Mouse (Mus musculus): Measurements from ENCODE around the gene Gm20662. TPM values are rescaled to one million over a fixed set of nuclear protein-coding genes. Genes with fewer than 3 reads are reported as not detected.

Gm20662 gene
- polyA plus RNA-seq, 1 experiment from 2014 or later = 0.71 TPM

DNA sequence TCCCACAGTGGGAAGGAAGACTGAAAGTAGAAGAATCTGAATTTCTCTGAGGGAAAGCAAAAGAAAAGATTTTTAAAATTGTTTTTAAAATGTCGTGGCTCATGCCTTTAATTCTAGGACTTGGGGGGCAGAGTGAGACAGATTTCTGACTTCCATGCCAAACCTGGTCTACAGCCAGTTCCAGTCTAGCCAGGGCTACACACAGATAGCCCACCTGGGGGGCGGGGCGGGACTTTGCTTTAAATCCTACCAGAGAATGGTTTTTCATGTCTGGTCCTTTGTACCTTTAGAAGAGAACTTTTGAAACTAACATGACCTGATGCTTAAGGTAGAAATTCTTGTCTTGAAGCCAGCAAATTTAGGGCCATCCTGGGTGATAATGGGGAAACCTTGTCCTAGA, 27.1 kb downstream of the Gm20662 start:
- WGBS = 89% methylated on average over 3 of the region's 3 CpGs
- no peak overlapping the region for H3K9ac ChIP-seq
- ATAC-seq (ENCODE audit: extremely low read depth, insufficient number of reproducible peaks, low FRiP score, low TSS enrichment) = no peak
- H3K4me3 ChIP-seq = no peak overlapping the region
- H3K9me3 ChIP-seq = peaks cover 5% of the 10 kb centered on the region; the same call in 1 of the 2 replicates
- H3K27ac ChIP-seq (replicated peaks) = no peak overlapping the region
- no peaks in the 10 kb centered on the region for H3K27me3 ChIP-seq (replicated peaks)
- no peak overlapping the region for H3K4me2 ChIP-seq
- H3K36me3 ChIP-seq = peaks cover 46% of the 10 kb centered on the region
- H3K4me1 ChIP-seq = peaks cover 26% of the 10 kb centered on the region

DNA sequence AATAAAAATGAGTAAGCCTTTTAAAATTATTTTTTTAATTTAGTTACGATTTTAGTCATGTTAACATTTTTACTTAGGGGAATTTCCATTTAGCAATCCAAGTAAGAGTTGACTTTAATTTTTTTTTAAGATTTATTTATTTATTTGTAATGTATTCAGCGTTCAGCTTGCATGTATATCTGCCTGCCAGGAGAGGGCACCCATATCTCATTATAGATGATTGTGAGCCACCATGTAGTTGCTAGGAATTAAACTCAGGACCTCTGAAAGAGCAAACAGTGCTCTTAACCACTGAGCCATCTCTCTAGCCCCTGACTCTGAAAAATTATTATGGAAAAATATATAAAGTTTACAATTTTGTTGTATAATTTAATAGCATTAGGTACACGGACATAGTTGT, 30.4 kb downstream of the Gm20662 start:
- Histone ChIP-seq H3K4me3 (no peak overlapping the region), H3K27me3 (replicated peaks) (no peaks in the 10 kb centered on the region), H3K36me3 (peaks cover 58% of the 10 kb centered on the region), H3K4me2 (no peak overlapping the region), H3K4me1 (peaks cover 7% of the 10 kb centered on the region), H3K9ac (no peak overlapping the region), H3K9me3 (peaks cover 5% of the 10 kb centered on the region; the same call in 1 of the 2 replicates), H3K27ac (replicated peaks) (no peak overlapping the region)
- ATAC-seq (ENCODE audit: extremely low read depth, insufficient number of reproducible peaks, low FRiP score, low TSS enrichment) = no peak
- 88% methylated on average over 3 of the region's 3 CpGs for WGBS

DNA sequence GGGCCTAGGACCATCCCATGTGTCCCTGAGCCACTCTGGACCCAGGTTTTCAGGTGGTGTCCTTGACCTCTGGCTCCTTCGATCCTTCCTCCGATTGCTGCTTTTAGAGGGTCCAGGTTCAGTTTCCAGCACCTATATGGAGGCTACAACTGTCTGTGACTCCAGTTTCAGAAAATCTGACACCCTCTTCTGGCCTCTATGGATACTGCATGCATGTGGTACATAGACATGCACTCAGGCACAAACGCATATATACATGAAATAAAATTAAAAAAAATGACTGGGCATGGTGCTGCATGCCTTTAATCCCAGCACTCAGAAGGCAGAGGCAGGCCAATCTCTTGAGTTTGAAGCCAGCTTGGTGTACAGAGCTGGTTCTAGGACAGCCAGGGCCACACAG, 31.7 kb downstream of the Gm20662 start:
- H3K9ac ChIP-seq = no peak overlapping the region
- no peaks in the 10 kb centered on the region for H3K27me3 ChIP-seq (replicated peaks)
- H3K4me3 ChIP-seq = no peak overlapping the region
- no peak overlapping the region for H3K27ac ChIP-seq (replicated peaks)
- WGBS = 96% methylated on average over 3 of the region's 3 CpGs
- H3K36me3 ChIP-seq = peaks cover 70% of the 10 kb centered on the region
- H3K4me2 ChIP-seq = no peak overlapping the region
- no peak for ATAC-seq (ENCODE audit: extremely low read depth, insufficient number of reproducible peaks, low FRiP score, low TSS enrichment)
- peaks cover 5% of the 10 kb centered on the region; the same call in 1 of the 2 replicates for H3K9me3 ChIP-seq
- H3K4me1 ChIP-seq = no peaks in the 10 kb centered on the region

DNA sequence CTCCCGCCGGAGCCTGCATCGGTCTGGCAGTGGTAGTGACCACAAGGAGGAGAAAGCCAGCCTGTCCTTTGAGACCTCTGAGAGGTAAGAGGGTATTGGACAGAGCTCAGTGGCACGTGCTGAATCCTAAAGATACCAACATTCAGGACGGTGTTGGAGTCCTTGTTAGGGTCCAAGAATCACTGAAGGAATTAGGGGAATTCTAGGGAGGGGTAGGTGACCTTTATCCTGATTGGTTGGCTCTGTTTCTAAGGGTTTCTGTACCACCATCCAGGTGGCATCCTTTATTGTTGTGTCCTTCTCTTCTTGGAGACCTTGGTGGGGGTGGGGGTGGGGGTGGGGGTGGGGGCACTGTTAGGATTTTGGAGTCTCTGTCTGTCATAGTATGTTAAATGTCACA, 36.0 kb downstream of the Gm20662 start:
- no peaks in the 10 kb centered on the region for H3K27me3 ChIP-seq (replicated peaks)
- H3K9ac ChIP-seq = no peak overlapping the region
- WGBS = 86% methylated on average over 5 of the region's 5 CpGs
- no peak overlapping the region for H3K27ac ChIP-seq (replicated peaks)
- no peaks in the 10 kb centered on the region for H3K4me1 ChIP-seq
- H3K4me3 ChIP-seq = no peak overlapping the region
- no peak for ATAC-seq (ENCODE audit: extremely low read depth, insufficient number of reproducible peaks, low FRiP score, low TSS enrichment)
- peaks cover 63% of the 10 kb centered on the region for H3K36me3 ChIP-seq
- H3K9me3 ChIP-seq = peaks cover 4% of the 10 kb centered on the region; the same call in 1 of the 2 replicates
- no peak overlapping the region for H3K4me2 ChIP-seq

DNA sequence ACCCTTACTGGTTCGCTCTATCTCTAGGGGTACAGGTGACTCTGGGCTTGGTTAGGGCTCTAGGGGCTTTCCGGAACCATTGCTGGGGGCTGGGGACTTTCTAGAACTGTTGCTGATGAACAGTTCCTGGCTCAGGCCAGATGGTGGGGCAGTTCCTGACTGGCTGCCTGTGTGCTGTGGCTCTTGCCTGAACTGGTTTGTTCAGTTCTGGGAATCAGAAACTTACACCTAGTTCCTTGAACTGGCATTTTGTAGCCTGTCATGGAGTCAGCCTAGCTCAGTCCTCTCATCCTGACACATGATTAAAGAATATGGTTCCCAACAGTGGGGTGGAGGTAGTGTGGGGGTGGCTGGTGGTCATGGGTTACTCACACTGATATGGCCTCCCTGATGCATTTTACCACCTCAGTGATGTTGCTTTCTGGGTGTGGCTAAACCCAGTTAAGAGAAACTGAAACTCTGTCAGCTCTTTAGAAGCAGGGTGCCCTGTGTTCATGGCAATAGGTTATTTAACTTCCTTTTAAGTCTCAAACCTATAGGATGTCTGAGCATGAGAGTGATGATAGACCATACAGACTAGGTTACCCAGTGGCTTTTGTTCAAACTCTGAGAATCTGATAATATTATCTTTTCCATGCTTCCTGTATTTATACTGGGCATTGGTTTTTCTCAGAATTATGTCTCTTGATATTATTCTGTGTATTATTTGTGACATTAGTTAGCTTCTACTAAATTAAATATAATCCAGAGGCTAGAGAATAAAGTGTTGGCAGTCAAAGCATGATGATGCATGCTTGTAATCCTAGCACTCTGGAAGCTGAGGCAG, 39.4 kb downstream of the Gm20662 start:
- H3K27me3 ChIP-seq (replicated peaks) = no peaks in the 10 kb centered on the region
- peaks cover 71% of the 10 kb centered on the region for H3K36me3 ChIP-seq
- H3K4me3 ChIP-seq = no peak overlapping the region
- no peak overlapping the region for H3K9ac ChIP-seq
- H3K27ac ChIP-seq (replicated peaks) = no peak overlapping the region
- ATAC-seq (ENCODE audit: extremely low read depth, insufficient number of reproducible peaks, low FRiP score, low TSS enrichment) = no peak
- no peaks in the 10 kb centered on the region for H3K4me1 ChIP-seq
- no peaks in the 10 kb centered on the region for H3K9me3 ChIP-seq
- WGBS = 96% methylated on average over 2 of the region's 2 CpGs
- no peak overlapping the region for H3K4me2 ChIP-seq

DNA sequence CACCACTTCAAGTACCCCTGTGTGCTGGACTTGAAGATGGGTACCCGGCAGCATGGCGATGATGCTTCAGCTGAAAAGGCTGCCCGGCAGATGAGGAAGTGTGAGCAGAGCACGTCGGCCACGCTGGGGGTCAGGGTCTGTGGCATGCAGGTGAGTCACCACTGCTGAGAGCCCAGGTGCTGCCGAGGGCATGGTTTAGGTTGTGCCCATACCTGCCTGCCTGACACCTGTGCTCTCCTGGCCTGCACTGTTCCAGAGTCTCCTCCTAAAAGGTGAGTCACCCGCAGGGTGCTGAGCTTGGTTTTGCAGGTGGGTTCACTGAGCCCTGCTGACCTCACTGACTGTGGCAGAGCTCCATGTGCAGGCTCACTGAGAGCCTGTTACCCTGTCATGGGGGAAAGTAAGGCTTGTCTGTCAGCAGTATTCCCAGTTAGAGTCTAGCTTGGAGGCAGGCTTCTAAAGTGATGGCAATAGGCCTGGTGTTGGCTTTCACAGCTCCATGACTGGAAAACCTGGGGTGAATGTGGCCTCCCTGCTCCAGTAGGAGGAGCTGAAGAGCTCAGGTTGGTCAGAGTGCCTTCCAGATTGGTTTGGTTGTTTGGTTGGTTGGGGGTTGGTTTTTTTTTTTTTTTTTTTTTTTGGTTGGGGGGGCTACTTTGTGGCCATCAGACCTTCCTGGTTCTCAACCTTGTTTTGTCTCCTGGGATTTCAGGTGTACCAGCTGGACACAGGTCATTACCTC, 48.8 kb downstream of the Gm20662 start:
- H3K4me2 ChIP-seq = no peak overlapping the region
- H3K4me1 ChIP-seq = peaks cover 24% of the 10 kb centered on the region
- H3K9ac ChIP-seq = no peak overlapping the region
- ATAC-seq (ENCODE audit: extremely low read depth, insufficient number of reproducible peaks, low FRiP score, low TSS enrichment) = no peak
- no peaks in the 10 kb centered on the region for H3K27me3 ChIP-seq (replicated peaks)
- H3K27ac ChIP-seq (replicated peaks) = no peak overlapping the region
- H3K36me3 ChIP-seq = peaks cover 68% of the 10 kb centered on the region
- no peaks in the 10 kb centered on the region for H3K9me3 ChIP-seq
- WGBS = 98% methylated on average over 8 of the region's 8 CpGs
- H3K4me3 ChIP-seq = no peak overlapping the region

DNA sequence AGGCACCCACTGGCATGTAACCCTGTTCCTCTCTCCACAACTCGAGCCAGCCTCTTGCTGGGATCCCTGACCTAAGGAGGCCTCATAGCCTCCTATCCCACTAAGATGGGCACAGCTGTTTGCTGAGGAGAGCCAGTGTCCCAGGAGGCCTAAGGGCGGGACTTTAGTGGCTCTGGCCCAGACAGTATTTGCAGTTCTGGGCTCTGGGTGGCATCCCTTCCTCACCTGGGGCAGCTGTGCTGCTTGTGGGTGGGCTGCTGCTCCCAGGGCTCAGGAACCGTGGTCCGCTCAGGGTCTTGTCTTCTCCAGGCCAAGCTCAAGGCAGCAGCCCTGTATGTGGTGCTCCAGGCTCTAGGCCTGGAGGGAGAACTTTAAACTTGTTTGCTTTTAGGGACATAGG, 50.4 kb downstream of the Gm20662 start:
- peak overlapping the region; percentile 81; the same call in 1 of the 2 replicates for H3K9ac ChIP-seq
- WGBS = 87% methylated on average over 4 of the region's 4 CpGs
- no peaks in the 10 kb centered on the region for H3K9me3 ChIP-seq
- H3K36me3 ChIP-seq = peaks cover 68% of the 10 kb centered on the region
- H3K4me2 ChIP-seq = no peak overlapping the region
- H3K27ac ChIP-seq (replicated peaks) = no peak overlapping the region
- peaks cover 34% of the 10 kb centered on the region for H3K4me1 ChIP-seq
- H3K27me3 ChIP-seq (replicated peaks) = no peaks in the 10 kb centered on the region
- ATAC-seq (ENCODE audit: extremely low read depth, insufficient number of reproducible peaks, low FRiP score, low TSS enrichment) = no peak
- no peak overlapping the region for H3K4me3 ChIP-seq

DNA sequence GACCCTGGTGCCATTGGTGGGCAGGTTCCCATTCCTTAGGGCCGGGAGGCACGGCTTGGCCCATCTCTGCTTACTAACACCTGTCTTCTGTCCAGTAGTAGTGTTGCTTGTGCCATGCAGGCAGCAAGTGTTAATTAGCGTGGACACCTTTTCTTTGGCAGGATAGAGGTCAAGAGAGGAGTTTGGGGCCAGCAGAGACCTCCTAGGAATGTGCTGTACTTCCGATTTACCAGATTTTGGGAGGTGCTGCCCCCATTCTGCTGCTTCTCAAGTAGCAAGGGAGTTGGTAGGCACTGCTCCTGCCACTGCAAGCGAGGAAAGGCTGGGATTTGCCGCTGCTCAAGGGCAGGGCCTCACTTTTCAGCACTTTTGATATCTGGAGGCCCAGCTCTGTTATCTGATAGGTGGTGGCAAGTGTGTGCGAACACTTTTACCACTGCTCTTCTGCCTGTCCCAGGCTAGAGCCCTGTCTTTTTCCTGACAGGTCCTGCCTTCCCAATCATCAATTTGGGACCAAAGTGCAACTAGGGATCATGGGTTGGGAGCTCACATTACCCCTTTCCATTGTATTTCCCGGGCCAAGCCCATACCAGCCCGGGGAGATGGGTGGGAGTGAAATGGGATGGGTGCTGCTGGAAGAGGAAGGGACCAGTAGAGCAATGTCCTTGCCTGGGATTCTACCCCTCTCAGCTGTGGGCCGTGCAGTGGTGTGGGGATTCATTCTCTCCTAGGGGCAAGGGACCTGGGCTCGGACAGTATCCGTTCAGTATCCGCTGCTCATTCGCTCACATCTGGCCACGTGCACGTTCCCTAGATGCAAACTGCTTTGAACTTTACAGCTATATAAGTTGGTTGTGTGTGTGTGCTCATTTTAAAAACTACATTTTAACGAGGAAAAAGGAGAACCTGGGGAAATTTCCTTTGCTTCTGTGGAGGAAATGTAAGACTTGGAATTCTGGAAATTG, 51.7 kb downstream of the Gm20662 start:
- peaks cover 65% of the 10 kb centered on the region for H3K36me3 ChIP-seq
- peak overlapping the region; percentile 79 for H3K27ac ChIP-seq (replicated peaks)
- ATAC-seq (ENCODE audit: extremely low read depth, insufficient number of reproducible peaks, low FRiP score, low TSS enrichment) = no peak
- 27% methylated on average over 17 of the region's 17 CpGs for WGBS
- H3K9ac ChIP-seq = peak overlapping the region; percentile 81
- H3K4me1 ChIP-seq = peaks cover 40% of the 10 kb centered on the region
- no peaks in the 10 kb centered on the region for H3K27me3 ChIP-seq (replicated peaks)
- peak overlapping the region; percentile 94 for H3K4me3 ChIP-seq
- H3K4me2 ChIP-seq = peak overlapping the region; percentile 97
- H3K9me3 ChIP-seq = no peaks in the 10 kb centered on the region

DNA sequence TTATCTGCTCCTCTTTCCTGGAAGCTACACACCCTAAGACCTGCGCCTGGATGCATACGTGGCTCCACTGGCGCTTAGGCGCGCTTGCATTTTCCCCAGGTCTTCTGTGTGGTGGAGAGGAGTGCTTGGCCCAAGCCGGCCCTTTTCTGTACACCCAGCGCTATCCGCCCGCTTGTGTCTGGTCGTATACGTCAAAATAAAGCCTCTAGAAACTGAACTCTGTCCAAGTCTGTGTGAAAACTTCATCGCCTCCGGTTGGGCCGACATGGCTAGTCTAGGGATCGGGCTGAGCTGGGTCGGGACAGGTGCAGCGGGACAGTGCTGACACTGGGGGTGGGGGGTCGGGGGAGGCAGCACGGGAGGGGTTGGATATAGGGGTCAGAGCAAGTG, 52.4 kb downstream of the Gm20662 start:
- H3K9ac ChIP-seq = peak overlapping the region; percentile 81
- peaks cover 47% of the 10 kb centered on the region for H3K4me1 ChIP-seq
- H3K9me3 ChIP-seq = no peaks in the 10 kb centered on the region
- peak; percentile 5; the same call in 1 of the 2 replicates for ATAC-seq (ENCODE audit: extremely low read depth, insufficient number of reproducible peaks, low FRiP score, low TSS enrichment)
- H3K4me2 ChIP-seq = peak overlapping the region; percentile 97
- peak overlapping the region; percentile 79 for H3K27ac ChIP-seq (replicated peaks)
- peaks cover 62% of the 10 kb centered on the region for H3K36me3 ChIP-seq
- H3K27me3 ChIP-seq (replicated peaks) = no peaks in the 10 kb centered on the region
- WGBS = 1% methylated on average over 19 of the region's 19 CpGs
- H3K4me3 ChIP-seq = peak overlapping the region; percentile 94

DNA sequence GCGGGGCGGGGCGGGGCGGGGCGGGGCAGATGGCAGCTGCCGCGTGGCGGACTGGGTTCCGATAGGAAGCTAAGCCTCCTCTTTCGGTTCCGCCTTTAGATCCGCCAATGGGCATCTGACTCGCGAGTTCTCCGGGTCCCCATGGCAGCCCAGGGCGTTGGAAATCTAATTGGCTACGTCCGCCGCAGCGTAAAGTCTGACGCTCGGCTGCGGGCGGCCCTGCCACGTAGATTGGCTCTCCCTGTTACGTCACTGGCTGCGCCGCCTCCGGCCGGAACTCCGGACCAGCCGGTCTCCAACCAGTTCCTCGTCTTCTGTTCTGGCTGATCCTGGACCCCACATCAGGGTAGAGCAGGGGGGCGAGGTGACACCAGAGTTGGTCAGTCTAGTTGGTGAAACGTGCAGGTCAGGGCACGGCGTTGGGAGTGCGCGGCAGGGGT, 52.9 kb downstream of the Gm20662 start, which contains the start of gene Gmppb:
Gene Gmppb (plus strand): TSS at position 227 of the 440 bp plus-strand sequence.
- H3K27me3 ChIP-seq (replicated peaks) = no peaks in the 10 kb centered on the region
- H3K27ac ChIP-seq (replicated peaks) = peak within 1 kb of the TSS; percentile 79
- peak; percentile 90 for ATAC-seq (ENCODE audit: extremely low read depth, insufficient number of reproducible peaks, low FRiP score, low TSS enrichment)
- H3K9ac ChIP-seq = peak within 1 kb of the TSS; percentile 92
- peaks cover 63% of the 10 kb centered on the region for H3K36me3 ChIP-seq
- peaks cover 48% of the 10 kb centered on the region for H3K4me1 ChIP-seq
- H3K9me3 ChIP-seq = no peaks in the 10 kb centered on the region
- peak within 1 kb of the TSS; percentile 97 for H3K4me2 ChIP-seq
- under 1% methylated on average over 39 of the region's 39 CpGs for WGBS
- H3K4me3 ChIP-seq = peak within 1 kb of the TSS; percentile 94

Data from heart, embryonic 13.5 days (tissue).